8 mouse cellular contexts compared by ENCODE assay signal in genomic region chr9:118705381-118706074, GRCm38 (mm10).
DNase-seq lines count a peak whose midpoint lies in the region; ATAC-seq lines count a peak whose summit lies in the region.

No protein-coding gene starts in this region.

- no peak for ATAC-seq in midbrain, embryonic 11.5 days (ENCODE audit: low FRiP score)
- no peak for ATAC-seq in midbrain, embryonic 16.5 days
- no peak for ATAC-seq in embryonic facial prominence, embryonic 11.5 days (replicated peaks; ENCODE audit: insufficient number of reproducible peaks, low FRiP score, low TSS enrichment, low read depth)
- no peak; the same call in 1 of the 2 replicates for ATAC-seq in liver, embryonic 11.5 days (replicated peaks; ENCODE audit: low FRiP score)

- H3K4me1 ChIP-seq in midbrain, embryonic 11.5 days (ENCODE audit: control insufficient read depth, insufficient read depth, low read length), result no peaks in the 10 kb centered on the region; the same call in 1 of the 2 replicates
- H3K4me1 ChIP-seq in midbrain, embryonic 16.5 days (ENCODE audit: control insufficient read depth, insufficient read depth, low read length), result no peaks in the 10 kb centered on the region
- peaks cover 5% of the 10 kb centered on the region for H3K4me1 ChIP-seq in embryonic facial prominence, embryonic 11.5 days (ENCODE audit: control insufficient read depth, insufficient read depth, low read length)
- peaks cover 18% of the 10 kb centered on the region for H3K4me1 ChIP-seq in liver, embryonic 11.5 days (replicated peaks; ENCODE audit: control insufficient read depth, insufficient read depth, low read length)

- 59% methylated on average over 14 of the region's 14 CpGs for WGBS in midbrain, embryonic 11.5 days
- WGBS in midbrain, embryonic 16.5 days, result 61% methylated on average over 14 of the region's 14 CpGs
- 63% methylated on average over 14 of the region's 14 CpGs for WGBS in embryonic facial prominence, embryonic 11.5 days
- 47% methylated on average over 14 of the region's 14 CpGs for WGBS in liver, embryonic 11.5 days

- H3K9me3 ChIP-seq in midbrain, embryonic 11.5 days (ENCODE audit: control insufficient read depth, low read length), result no peaks in the 10 kb centered on the region
- no peaks in the 10 kb centered on the region for H3K9me3 ChIP-seq in midbrain, embryonic 16.5 days (replicated peaks; ENCODE audit: control insufficient read depth, low read length, poor library complexity, severe bottlenecking)
- H3K9me3 ChIP-seq in embryonic facial prominence, embryonic 11.5 days (replicated peaks; ENCODE audit: control insufficient read depth, low read length), result no peaks in the 10 kb centered on the region
- no peaks in the 10 kb centered on the region for H3K9me3 ChIP-seq in liver, embryonic 11.5 days (ENCODE audit: control insufficient read depth, low read length)

- H3K9ac ChIP-seq in midbrain, embryonic 11.5 days (ENCODE audit: low read length), result no peak overlapping the region
- no peak overlapping the region for H3K9ac ChIP-seq in midbrain, embryonic 16.5 days (ENCODE audit: low read depth, low read length)
- H3K9ac ChIP-seq in embryonic facial prominence, embryonic 11.5 days (replicated peaks; ENCODE audit: low read length), result no peak overlapping the region
- H3K9ac ChIP-seq in liver, embryonic 11.5 days (ENCODE audit: low read depth, low read length), result no peak overlapping the region

- H3K4me3 ChIP-seq in midbrain, embryonic 11.5 days (ENCODE audit: low read depth, low read length), result no peak overlapping the region
- no peak overlapping the region for H3K4me3 ChIP-seq in midbrain, embryonic 16.5 days (ENCODE audit: low read depth, low read length)
- no peak overlapping the region for H3K4me3 ChIP-seq in embryonic facial prominence, embryonic 11.5 days (ENCODE audit: low read depth, low read length)
- no peak overlapping the region for H3K4me3 ChIP-seq in liver, embryonic 11.5 days (ENCODE audit: low read depth, low read length)

- no peak overlapping the region for H3K27ac ChIP-seq in midbrain, embryonic 11.5 days (ENCODE audit: low read depth, low read length)
- H3K27ac ChIP-seq in midbrain, embryonic 16.5 days (ENCODE audit: low read length), result no peak overlapping the region
- H3K27ac ChIP-seq in embryonic facial prominence, embryonic 11.5 days (replicated peaks; ENCODE audit: low read depth, low read length), result no peak overlapping the region
- H3K27ac ChIP-seq in liver, embryonic 11.5 days (ENCODE audit: low read depth, low read length), result no peak overlapping the region

- no peaks in the 10 kb centered on the region for H3K36me3 ChIP-seq in midbrain, embryonic 11.5 days (ENCODE audit: control insufficient read depth, insufficient read depth, low read length)
- no peaks in the 10 kb centered on the region for H3K36me3 ChIP-seq in midbrain, embryonic 16.5 days (ENCODE audit: control insufficient read depth, insufficient read depth, low read length)
- no peaks in the 10 kb centered on the region for H3K36me3 ChIP-seq in embryonic facial prominence, embryonic 11.5 days (replicated peaks; ENCODE audit: control insufficient read depth, insufficient read depth, low read depth, low read length)
- no peaks in the 10 kb centered on the region for H3K36me3 ChIP-seq in liver, embryonic 11.5 days (ENCODE audit: control insufficient read depth, insufficient read depth, low read length)

- DNase-seq in midbrain, embryonic 11.5 days (ENCODE audit: low spot score, missing footprints), result peak; percentile 80
- peak; percentile 52 for DNase-seq in embryonic facial prominence, embryonic 11.5 days (ENCODE audit: low spot score)
- DNase-seq in liver, embryonic 11.5 days (ENCODE audit: low spot score), result peak; percentile 48
- peak; percentile 65 for DNase-seq in thymus, postnatal 25 days
- no peak for DNase-seq in retina, embryonic 14.5 days (ENCODE audit: low spot score)
- DNase-seq in frontal cortex, postnatal 10 days (ENCODE audit: low spot score in 2 of 2), result no peak
- DNase-seq in left cerebral cortex, adult 9 months (ENCODE audit: low spot score in 2 of 2), result no peak

- no peaks in the 10 kb centered on the region for H3K27me3 ChIP-seq in midbrain, embryonic 11.5 days (ENCODE audit: control insufficient read depth, insufficient read depth, low read length)
- H3K27me3 ChIP-seq in midbrain, embryonic 16.5 days (ENCODE audit: control insufficient read depth, insufficient read depth, low read depth, low read length), result no peaks in the 10 kb centered on the region
- H3K27me3 ChIP-seq in embryonic facial prominence, embryonic 11.5 days (ENCODE audit: control insufficient read depth, insufficient read depth, low read length), result no peaks in the 10 kb centered on the region
- no peaks in the 10 kb centered on the region for H3K27me3 ChIP-seq in liver, embryonic 11.5 days (replicated peaks; ENCODE audit: control insufficient read depth, insufficient read depth, low read length)

- H3K4me2 ChIP-seq in midbrain, embryonic 11.5 days, result no peak overlapping the region
- no peak overlapping the region for H3K4me2 ChIP-seq in midbrain, embryonic 16.5 days (ENCODE audit: low read length)
- no peak overlapping the region for H3K4me2 ChIP-seq in embryonic facial prominence, embryonic 11.5 days (ENCODE audit: low read depth, low read length)
- H3K4me2 ChIP-seq in liver, embryonic 11.5 days, result no peak overlapping the region

Comparison
In these comparisons a context has a peak if more than half of its experiments do, and no peak if none do; other contexts are left out.
1. DNase-seq: peak in midbrain, embryonic 11.5 days (single experiment), embryonic facial prominence, embryonic 11.5 days (single experiment), liver, embryonic 11.5 days (single experiment) and thymus, postnatal 25 days (single experiment); none in retina, embryonic 14.5 days (single experiment), frontal cortex, postnatal 10 days (0 of 2) and left cerebral cortex, adult 9 months (0 of 2).